23 mouse cellular contexts compared by ENCODE assay signal in the genomic region with DNA sequence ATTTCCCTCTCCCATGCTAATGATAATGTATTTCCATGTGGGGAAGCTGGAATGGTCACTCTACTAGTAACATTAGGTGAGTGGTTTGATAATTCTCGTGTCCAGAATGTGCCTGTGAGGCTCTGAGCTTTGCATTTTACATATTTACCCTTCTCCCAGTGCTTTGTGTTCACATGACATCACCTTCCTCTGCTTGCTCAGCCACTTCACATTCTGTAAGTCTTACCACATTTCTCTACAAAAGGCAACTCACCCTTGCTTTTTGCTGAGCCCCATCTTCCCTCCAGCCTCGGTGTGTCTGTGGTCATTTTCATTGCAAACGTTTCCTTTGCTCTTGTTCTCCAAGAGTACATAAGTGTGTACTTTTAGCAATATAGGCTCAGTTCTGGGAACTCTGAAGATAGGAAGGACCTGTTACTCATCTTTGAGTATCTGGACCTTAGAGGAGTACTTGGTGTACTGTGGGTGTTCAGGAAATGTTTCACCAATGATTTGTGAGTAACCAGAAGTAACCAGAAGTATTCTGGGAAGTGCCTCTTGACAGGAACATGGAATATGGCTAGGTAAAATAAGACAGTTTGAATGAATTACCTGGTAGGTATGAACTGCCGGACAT.
A peak's percentile ranks its signal among the peaks of the same experiment; 100 is the strongest.
DNase-seq lines count a peak whose midpoint lies in the region; ATAC-seq and TF ChIP-seq lines count a peak whose summit lies in the region.
"Had no signal": no experiment of that assay in that cellular context is flagged by ENCODE, and none has a peak within 500 bp of the region (broad histone marks: within the 10 kb centered on the region; RNA-seq: fewer than 3 reads in every experiment).

No protein-coding gene starts in this region.

- peak; percentile 90 for TF ChIP-seq EP300 in lung, postnatal 0 days (IDR thresholded peaks at IDR 0.05)

- no peak overlapping the region for H3K4me3 ChIP-seq in lung, embryonic 14.5 days (ENCODE audit: low read depth, low read length)
- H3K4me3 ChIP-seq in lung, adult 2 months (replicated peaks; ENCODE audit: extremely low read depth, low read depth, low read length) = no peak overlapping the region
- no peak overlapping the region for H3K4me3 ChIP-seq in lung, postnatal 0 days (ENCODE audit: low read depth, low read length)
- no peak overlapping the region for H3K4me3 ChIP-seq in midbrain, embryonic 11.5 days (ENCODE audit: low read depth, low read length)
- no peak overlapping the region for H3K4me3 ChIP-seq in midbrain, postnatal 0 days (ENCODE audit: low read depth, low read length)

- no peaks in the 10 kb centered on the region for H3K27me3 ChIP-seq in lung, embryonic 14.5 days (ENCODE audit: insufficient read depth, low read length)
- no peaks in the 10 kb centered on the region for H3K27me3 ChIP-seq in lung, postnatal 0 days (replicated peaks; ENCODE audit: insufficient read depth, low read length)
- H3K27me3 ChIP-seq in midbrain, embryonic 11.5 days (ENCODE audit: control insufficient read depth, insufficient read depth, low read length) = no peaks in the 10 kb centered on the region
- no peaks in the 10 kb centered on the region for H3K27me3 ChIP-seq in midbrain, postnatal 0 days (ENCODE audit: insufficient read depth, low read length)
- H3K27me3 ChIP-seq: CH12.LX, Patski had no signal

- WGBS in lung, embryonic 14.5 days = 70% methylated on average over 4 of the region's 4 CpGs
- WGBS in lung, adult 2 months = 60% methylated on average over 4 of the region's 4 CpGs
- 61% methylated on average over 4 of the region's 4 CpGs for WGBS in lung, postnatal 0 days
- WGBS in midbrain, embryonic 11.5 days = 90% methylated on average over 4 of the region's 4 CpGs
- WGBS in midbrain, postnatal 0 days = 95% methylated on average over 4 of the region's 4 CpGs

- ATAC-seq in lung, embryonic 14.5 days (ENCODE audit: insufficient read depth) = peak; percentile 62; the same call in 1 of the 2 replicates
- ATAC-seq in lung, postnatal 0 days = peak; percentile 88
- no peak for ATAC-seq in midbrain, embryonic 11.5 days (ENCODE audit: low FRiP score)
- no peak for ATAC-seq in midbrain, postnatal 0 days (ENCODE audit: low FRiP score)
- no peak for ATAC-seq in CD4-positive, CD25-positive, alpha-beta regulatory T cell, adult 4 months
- ATAC-seq: activated CD4-positive, CD25-positive, alpha-beta regulatory T cell, adult 4 months; Patski had no signal

- no peak for TF ChIP-seq POLR2A in lung, adult 2 months (IDR thresholded peaks at IDR 0.05; ENCODE audit: borderline replicate concordance, extremely low read depth, low read depth, low read length)

- no peak overlapping the region for H3K4me2 ChIP-seq in lung, embryonic 14.5 days
- no peak overlapping the region for H3K4me2 ChIP-seq in lung, postnatal 0 days (replicated peaks; ENCODE audit: low read depth, low read length)
- no peak overlapping the region for H3K4me2 ChIP-seq in midbrain, embryonic 11.5 days
- no peak overlapping the region for H3K4me2 ChIP-seq in midbrain, postnatal 0 days (ENCODE audit: low read depth, low read length, poor library complexity, severe bottlenecking)

- H3K36me3 ChIP-seq in lung, embryonic 14.5 days (ENCODE audit: insufficient read depth) = no peaks in the 10 kb centered on the region
- no peaks in the 10 kb centered on the region for H3K36me3 ChIP-seq in lung, postnatal 0 days (ENCODE audit: insufficient read depth, low read length)
- no peaks in the 10 kb centered on the region for H3K36me3 ChIP-seq in midbrain, embryonic 11.5 days (ENCODE audit: control insufficient read depth, insufficient read depth, low read length)
- H3K36me3 ChIP-seq in midbrain, postnatal 0 days (ENCODE audit: insufficient read depth, low read length) = no peaks in the 10 kb centered on the region
- H3K36me3 ChIP-seq: G1E had no signal

- H3K9ac ChIP-seq in lung, embryonic 14.5 days = no peak overlapping the region
- H3K9ac ChIP-seq in lung, postnatal 0 days (replicated peaks; ENCODE audit: low read depth) = no peak overlapping the region
- no peak overlapping the region for H3K9ac ChIP-seq in midbrain, embryonic 11.5 days (ENCODE audit: low read length)
- no peak overlapping the region for H3K9ac ChIP-seq in midbrain, postnatal 0 days (replicated peaks; ENCODE audit: low read length, poor library complexity, severe bottlenecking)

- DNase-seq in lung, embryonic 14.5 days = peak; percentile 13
- no peak for DNase-seq in lung, adult 2 months
- DNase-seq in lung, postnatal 0 days (ENCODE audit: low spot score) = peak; percentile 69
- DNase-seq in lung, postnatal 36 days = no peak
- peak; percentile 51 for DNase-seq in midbrain, embryonic 11.5 days (ENCODE audit: low spot score, missing footprints)
- DNase-seq in midbrain, postnatal 0 days (ENCODE audit: low spot score) = no peak
- DNase-seq in adipocyte (ENCODE audit: low spot score) = peak; percentile 5
- DNase-seq: adrenal gland, adult 2 months; adrenal gland, adult 8-10 months; adrenal gland, postnatal 10 days; adrenal gland, postnatal 14 days; adrenal gland, postnatal 25 days; adrenal gland, postnatal 36 days; B cell, adult 2 months; cerebellum, adult 11 months; cerebellum, adult 11-12 months; cerebellum, adult 18-20 months; cerebellum, adult 2 months had no signal

- no peaks in the 10 kb centered on the region for H3K4me1 ChIP-seq in lung, embryonic 14.5 days (ENCODE audit: insufficient read depth)
- H3K4me1 ChIP-seq in lung, adult 2 months (ENCODE audit: control insufficient read depth, insufficient read depth, low read length) = no peaks in the 10 kb centered on the region
- H3K4me1 ChIP-seq in lung, postnatal 0 days (ENCODE audit: insufficient read depth, low read depth, low read length) = no peaks in the 10 kb centered on the region
- peaks cover 4% of the 10 kb centered on the region for H3K4me1 ChIP-seq in midbrain, embryonic 11.5 days (ENCODE audit: control insufficient read depth, insufficient read depth, low read length)
- no peaks in the 10 kb centered on the region for H3K4me1 ChIP-seq in midbrain, postnatal 0 days (ENCODE audit: insufficient read depth, low read length)

- H3K27ac ChIP-seq in lung, embryonic 14.5 days (ENCODE audit: low read depth) = no peak overlapping the region
- H3K27ac ChIP-seq in lung, postnatal 0 days (ENCODE audit: low read length) = no peak overlapping the region
- no peak overlapping the region for H3K27ac ChIP-seq in midbrain, embryonic 11.5 days (ENCODE audit: low read depth, low read length)
- H3K27ac ChIP-seq in midbrain, postnatal 0 days (ENCODE audit: low read depth, low read length) = no peak overlapping the region

- H3K9me3 ChIP-seq in lung, embryonic 14.5 days (ENCODE audit: low read depth, low read length) = no peaks in the 10 kb centered on the region
- no peaks in the 10 kb centered on the region for H3K9me3 ChIP-seq in lung, postnatal 0 days (ENCODE audit: low read length)
- no peaks in the 10 kb centered on the region for H3K9me3 ChIP-seq in midbrain, embryonic 11.5 days (ENCODE audit: control insufficient read depth, low read length)
- no peaks in the 10 kb centered on the region for H3K9me3 ChIP-seq in midbrain, postnatal 0 days (ENCODE audit: low read length)

- no peak for TF ChIP-seq CTCF in lung, embryonic 14.5 days (IDR thresholded peaks at IDR 0.05; ENCODE audit: low read depth)
- TF ChIP-seq CTCF in lung, adult 2 months (IDR thresholded peaks at IDR 0.05; ENCODE audit: insufficient read depth, low read length) = no peak
- TF ChIP-seq CTCF in lung, postnatal 0 days (IDR thresholded peaks at IDR 0.05) = no peak
- TF ChIP-seq CTCF in midbrain, postnatal 0 days (IDR thresholded peaks at IDR 0.05) = no peak

Comparison
In these comparisons a context has a peak if more than half of its experiments do, and no peak if none do; other contexts are left out.
1. DNase-seq: peak in lung, embryonic 14.5 days (single experiment), lung, postnatal 0 days (single experiment), midbrain, embryonic 11.5 days (single experiment) and adipocyte (single experiment); none in lung, adult 2 months (single experiment), lung, postnatal 36 days (single experiment) and midbrain, postnatal 0 days (single experiment).
2. ATAC-seq: peak in lung, embryonic 14.5 days (single experiment) and lung, postnatal 0 days (single experiment); none in midbrain, embryonic 11.5 days (single experiment), midbrain, postnatal 0 days (single experiment) and CD4-positive, CD25-positive, alpha-beta regulatory T cell, adult 4 months (single experiment).